Mouse (Mus musculus) bone marrow, adult 2 months (tissue): ENCODE measurements around the gene Pik3r1. TPM values are rescaled to one million over a fixed set of nuclear protein-coding genes. Genes with fewer than 3 reads are reported as not detected.
A peak's percentile ranks its signal among the peaks of the same experiment; 100 is the strongest.

Experiments
- H3K27ac ChIP-seq: fragments of 200-500 bp; 2 replicates; pipeline ENCODE4 v1.5.1; 2012; ENCODE audit warnings: low read depth, mild to moderate bottlenecking, control low read depth, inconsistent platforms, low read length; ENCODE audit not compliant: control insufficient read depth, poor library complexity, insufficient read depth
- H3K4me1 ChIP-seq: fragments of 200-500 bp; 2 replicates; pipeline ENCODE4 v1.6.1; 2011; ENCODE audit warnings: low read length; ENCODE audit not compliant: control insufficient read depth, insufficient read depth
- H3K4me3 ChIP-seq: fragments of 200-500 bp; replicated peaks from 2 replicates; pipeline ENCODE3; 2011; ENCODE audit warnings: mild to moderate bottlenecking, low read depth, low read length, control low read depth; ENCODE audit not compliant: control insufficient read depth
- CTCF ChIP-seq: fragments of 200-500 bp; IDR thresholded peaks from 2 replicates; pipeline ENCODE4 v1.5.1; 2011; ENCODE audit warnings: low read length, control low read depth; ENCODE audit not compliant: control insufficient read depth, insufficient read depth
- POLR2A ChIP-seq: fragments of 200-500 bp; IDR thresholded peaks from 2 replicates; pipeline ENCODE4 v1.6.1; 2011; ENCODE audit warnings: low read depth, mild to moderate bottlenecking, control low read depth, low read length, borderline replicate concordance; ENCODE audit not compliant: control insufficient read depth
- WGBS: fragments of 180-500 bp; shearing (Covaris S2); methylation state at CpG from one replicate; pipeline ENCODE4 v1.1.7; 2018; 5-methylcytosine and 5-hydroxymethylcytosine counted together
- polyA plus RNA-seq: library from polyadenylated mRNA; stranded (reverse); fragments of >200 nt; gene quantifications from 2 replicates; pipeline ENCODE4 v1.2.4, GENCODE M21; 2011; ENCODE audit warnings: low replicate concordance; ENCODE audit not compliant: missing spikeins, insufficient read depth, insufficient read length

The Pik3r1 gene
- polyA plus RNA-seq, 1 experiment = 34.7 TPM

GRCm38 (mm10) chr13:101707226-101707625 lies 60.8 kb downstream of the Pik3r1 start:
- 59% methylated on average over 9 of the region's 9 CpGs for WGBS
- TF ChIP-seq POLR2A = no peak
- Histone ChIP-seq H3K4me3 (no peak overlapping the region), H3K27ac (no peak overlapping the region), H3K4me1 (no peaks in the 10 kb centered on the region; the same call in 1 of the 2 replicates)

DNA sequence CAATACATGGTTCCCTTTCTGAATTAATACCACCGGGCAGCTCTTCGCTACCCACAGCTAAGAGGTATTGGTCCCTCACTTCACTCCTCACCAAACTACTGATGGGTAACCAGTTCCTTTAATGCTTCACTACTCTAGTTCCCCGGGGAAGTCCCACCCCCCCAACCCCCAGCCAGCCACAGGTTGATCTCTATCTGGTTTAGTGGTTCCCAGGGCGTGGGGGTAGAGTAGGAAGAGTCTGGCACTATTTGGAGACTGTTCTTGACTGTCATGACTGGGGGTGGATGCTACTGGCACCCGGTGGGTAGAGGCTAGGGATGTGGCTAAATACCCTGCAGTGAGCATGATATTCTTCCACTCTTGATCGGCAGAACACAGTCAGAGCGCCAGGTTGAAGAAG lies 61.6 kb downstream of the Pik3r1 start:
- 37% methylated on average over 7 of the region's 7 CpGs for WGBS
- Histone ChIP-seq H3K4me1 (no peaks in the 10 kb centered on the region; the same call in 1 of the 2 replicates), H3K4me3 (no peak overlapping the region), H3K27ac (no peak overlapping the region)
- no peak for TF ChIP-seq CTCF
- no peak for TF ChIP-seq POLR2A

GRCm38 (mm10) chr13:101702096-101702775 lies 65.8 kb downstream of the Pik3r1 start:
- Histone ChIP-seq H3K4me1 (no peaks in the 10 kb centered on the region), H3K4me3 (no peak overlapping the region), H3K27ac (0 out of 2 replicates have a peak overlapping the region, but pooled peaks have one; percentile 4)
- WGBS = 61% methylated on average over 14 of the region's 14 CpGs
- no peak for TF ChIP-seq POLR2A

- Histone ChIP-seq H3K27ac (no peak overlapping the region), H3K4me3 (no peak overlapping the region), H3K4me1 (no peaks in the 10 kb centered on the region)
- TF ChIP-seq POLR2A (no peak), CTCF (no peak)
- 80% methylated on average over 8 of the region's 8 CpGs for WGBS
These were observed 66.4 kb downstream of the Pik3r1 start for GRCm38 (mm10) chr13:101701632-101702031.

DNA sequence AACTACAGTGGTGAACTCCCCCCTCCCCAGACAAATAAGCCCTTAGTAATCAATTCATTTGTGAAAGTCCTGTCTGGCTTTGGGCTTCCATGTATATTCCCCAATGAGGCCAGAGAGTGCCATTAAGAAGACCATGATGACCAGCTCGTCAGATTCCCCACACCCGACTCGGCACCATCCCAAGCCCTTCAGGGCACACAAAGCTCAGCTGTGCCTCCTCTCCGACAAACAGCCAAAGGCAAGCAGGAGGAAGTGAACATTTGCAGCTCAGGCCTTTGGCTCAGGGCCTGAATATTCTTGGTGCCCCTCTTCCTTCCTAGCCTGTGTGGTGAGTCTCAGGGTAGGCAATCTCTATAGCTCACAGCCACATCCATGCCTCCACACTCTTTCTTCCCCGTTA lies 68.3 kb downstream of the Pik3r1 start:
- no peak for TF ChIP-seq CTCF
- no peak for TF ChIP-seq POLR2A
- Histone ChIP-seq H3K4me1 (peaks cover 2% of the 10 kb centered on the region), H3K27ac (no peak overlapping the region), H3K4me3 (no peak overlapping the region)
- 40% methylated on average over 5 of the region's 5 CpGs for WGBS

- H3K27ac ChIP-seq = no peak overlapping the region
- no peak for TF ChIP-seq POLR2A
- no peak for TF ChIP-seq CTCF
- peaks cover 2% of the 10 kb centered on the region for H3K4me1 ChIP-seq
- no peak overlapping the region for H3K4me3 ChIP-seq
- WGBS = 72% methylated on average over 5 of the region's 5 CpGs
These were observed 70.1 kb downstream of the Pik3r1 start for GRCm38 (mm10) chr13:101697966-101698365.

DNA sequence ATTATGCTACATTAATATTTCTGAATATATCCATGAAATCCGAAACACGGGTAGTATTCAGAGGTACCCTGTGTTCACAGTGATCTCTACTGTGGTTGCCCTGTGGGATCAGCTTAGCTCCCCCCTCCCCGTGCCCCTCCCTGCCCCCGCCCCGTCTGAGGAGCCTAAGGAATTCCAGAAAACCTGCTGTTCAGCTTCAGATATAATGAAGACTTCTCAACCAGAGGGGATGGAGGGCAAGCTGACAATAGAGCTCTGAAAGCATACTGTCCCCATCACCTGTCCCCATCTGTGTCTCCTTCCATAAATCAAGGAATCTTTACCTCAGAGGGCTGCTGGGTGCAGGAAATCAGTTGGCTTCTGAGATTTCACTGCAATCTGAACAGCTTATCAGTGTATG lies 70.6 kb downstream of the Pik3r1 start:
- no peak overlapping the region for H3K27ac ChIP-seq
- TF ChIP-seq POLR2A (no peak), CTCF (no peak)
- H3K4me3 ChIP-seq = no peak overlapping the region
- WGBS = 81% methylated on average over 5 of the region's 5 CpGs
- peaks cover 2% of the 10 kb centered on the region for H3K4me1 ChIP-seq

DNA sequence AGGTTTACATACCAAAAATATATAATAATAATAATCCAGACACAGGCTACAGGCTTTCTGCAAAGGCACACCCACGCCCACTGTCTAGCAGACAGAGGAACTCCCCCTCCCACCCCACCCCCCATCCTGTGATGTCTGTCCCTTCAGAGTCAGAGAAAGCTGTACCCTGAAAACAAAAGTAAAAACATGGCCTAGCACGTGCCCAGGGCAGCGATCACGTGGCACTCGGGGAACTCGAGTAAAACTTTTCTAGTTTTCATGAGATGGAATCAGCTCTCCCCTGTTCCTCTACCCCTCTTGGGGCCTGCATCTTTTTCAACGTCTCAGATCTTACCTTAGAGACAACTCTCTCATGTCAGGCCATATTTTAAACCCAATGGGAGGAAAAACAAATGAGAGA lies 71.2 kb downstream of the Pik3r1 start:
- WGBS = 17% methylated on average over 7 of the region's 7 CpGs

GRCm38 (mm10) chr13:101696316-101696715 lies 71.7 kb downstream of the Pik3r1 start:
- Histone ChIP-seq H3K4me1 (peaks cover 2% of the 10 kb centered on the region), H3K4me3 (no peak overlapping the region), H3K27ac (no peak overlapping the region)
- TF ChIP-seq POLR2A = no peak
- whole genome bisulfite sequencing = 53% methylated on average over 3 of the region's 3 CpGs

More for the DNA sequence above, 71.2 kb downstream of the Pik3r1 start:
- TF ChIP-seq POLR2A (no peak), CTCF (no peak)
- no peak overlapping the region for H3K27ac ChIP-seq
- no peak overlapping the region for H3K4me3 ChIP-seq
- peaks cover 2% of the 10 kb centered on the region for H3K4me1 ChIP-seq
